Mouse (Mus musculus) kidney, postnatal 0 days (tissue): Measurements from ENCODE around the gene Olfr1437. TPM values are rescaled to one million over a fixed set of nuclear protein-coding genes. Genes with fewer than 3 reads are reported as not detected.
"Not testable (repeated sequence)": the region's sequence is repeated elsewhere in the genome, so short reads cannot be mapped to it uniquely, and the experiment has no call there.

Experiments
- ATAC-seq: fragments of 200-750 bp; cut with Nextera tagmentation; replicated peaks from 2 replicates; pipeline ENCODE4 v1.8.0; 2017; ENCODE audit warnings: low read depth, moderate number of reproducible peaks, moderate TSS enrichment, moderate library complexity; ENCODE audit not compliant: low FRiP score
- DNase-seq: peaks from one replicate; pipeline ENCODE4 v3.0.0-alpha.2; 2016; ENCODE audit warnings: low spot score
- H3K27ac ChIP-seq: fragments of 300-500 bp; sonication (generic); 2 replicates; pipeline ENCODE4 v1.5.1; 2014; ENCODE audit warnings: mild to moderate bottlenecking
- H3K27me3 ChIP-seq: fragments of 300-500 bp; sonication (generic); 2 replicates; pipeline ENCODE4 v1.6.1; 2014; ENCODE audit warnings: low read length, mixed read lengths; ENCODE audit not compliant: insufficient read depth
- H3K36me3 ChIP-seq: fragments of 300-500 bp; sonication (generic); 2 replicates; pipeline ENCODE4 v1.6.1; 2014; ENCODE audit warnings: low read length, mixed read lengths; ENCODE audit not compliant: insufficient read depth
- H3K4me1 ChIP-seq: fragments of 300-500 bp; sonication (generic); replicated peaks from 2 replicates; pipeline ENCODE4 v1.6.1; 2014; ENCODE audit warnings: antibody characterized with exemption, low read length, mixed read lengths; ENCODE audit not compliant: insufficient read depth
- H3K4me2 ChIP-seq: fragments of 300-500 bp; sonication (generic); 2 replicates; pipeline ENCODE4 v1.6.1; 2014; ENCODE audit warnings: mild to moderate bottlenecking, low read length, moderate library complexity, mixed read lengths
- H3K4me3 ChIP-seq: fragments of 300-500 bp; sonication (generic); replicated peaks from 2 replicates; pipeline ENCODE4 v1.5.1; 2014; ENCODE audit warnings: low read depth, low read length
- H3K9ac ChIP-seq: fragments of 300-500 bp; sonication (generic); 2 replicates; pipeline ENCODE4 v1.6.1; 2014; ENCODE audit warnings: low read depth, low read length
- H3K9me3 ChIP-seq: fragments of 300-500 bp; sonication (generic); replicated peaks from 2 replicates; pipeline ENCODE4 v1.6.1; 2016; ENCODE audit warnings: low read length, inconsistent platforms, mixed read lengths
- CTCF ChIP-seq: IDR thresholded peaks from 2 replicates; pipeline ENCODE4 v1.5.1; 2016; ENCODE audit warnings: antibody characterized with exemption, low read depth, mild to moderate bottlenecking, moderate library complexity
- WGBS: fragments of 180-500 bp; shearing (Covaris S2); extraction: QIAGEN DNeasy Blood & Tissue Kit; methylation state at CpG from one replicate; pipeline ENCODE4 v1.1.7; 2014; 5-methylcytosine and 5-hydroxymethylcytosine counted together
- polyA plus RNA-seq: library from polyadenylated mRNA; unstranded; fragments of >200 nt; fragmentation: Nextera tagmentation; extraction: Ambion mirVana; gene quantifications from 2 replicates; pipeline ENCODE4 v1.2.1, GENCODE M21; 2015

Olfr1437 gene
- not detected in 2 replicates for polyA plus RNA-seq

DNA sequence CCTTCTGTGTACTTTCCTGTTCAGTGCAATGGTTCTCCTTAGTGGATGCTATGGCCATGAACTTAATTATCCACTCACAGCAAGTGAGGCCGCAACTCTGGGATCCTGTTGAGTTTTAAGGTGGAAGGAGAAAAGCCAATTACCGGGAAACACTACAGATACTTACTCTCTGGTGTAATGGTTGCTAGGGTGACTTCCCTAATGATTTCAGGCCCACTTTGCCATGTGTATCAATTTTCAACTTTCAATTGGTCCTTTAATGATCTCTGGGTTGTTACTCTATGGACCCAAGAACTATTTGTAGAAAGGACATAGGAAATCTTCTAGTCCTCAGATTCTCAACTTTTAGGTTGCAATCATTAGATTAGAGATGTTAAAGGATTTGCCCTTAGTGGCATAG lies at the start of gene Olfr1437:
Olfr1437 (minus strand) TSS at position 101 of the 400 bp plus-strand sequence.
- no peak within 1 kb of the TSS for H3K4me3 ChIP-seq
- H3K4me2 ChIP-seq, result no peak within 1 kb of the TSS
- H3K27me3 ChIP-seq, result no peaks in the 10 kb centered on the region
- H3K9ac ChIP-seq, result no peak within 1 kb of the TSS
- H3K36me3 ChIP-seq, result no peaks in the 10 kb centered on the region
- no peaks in the 10 kb centered on the region for H3K4me1 ChIP-seq
- TF ChIP-seq CTCF, result no peak
- no peak within 1 kb of the TSS for H3K27ac ChIP-seq
- no peak for DNase-seq
- H3K9me3 ChIP-seq, result no peaks in the 10 kb centered on the region
- no peak for ATAC-seq
- WGBS, result 74% methylated on average over 2 of the region's 2 CpGs

DNA sequence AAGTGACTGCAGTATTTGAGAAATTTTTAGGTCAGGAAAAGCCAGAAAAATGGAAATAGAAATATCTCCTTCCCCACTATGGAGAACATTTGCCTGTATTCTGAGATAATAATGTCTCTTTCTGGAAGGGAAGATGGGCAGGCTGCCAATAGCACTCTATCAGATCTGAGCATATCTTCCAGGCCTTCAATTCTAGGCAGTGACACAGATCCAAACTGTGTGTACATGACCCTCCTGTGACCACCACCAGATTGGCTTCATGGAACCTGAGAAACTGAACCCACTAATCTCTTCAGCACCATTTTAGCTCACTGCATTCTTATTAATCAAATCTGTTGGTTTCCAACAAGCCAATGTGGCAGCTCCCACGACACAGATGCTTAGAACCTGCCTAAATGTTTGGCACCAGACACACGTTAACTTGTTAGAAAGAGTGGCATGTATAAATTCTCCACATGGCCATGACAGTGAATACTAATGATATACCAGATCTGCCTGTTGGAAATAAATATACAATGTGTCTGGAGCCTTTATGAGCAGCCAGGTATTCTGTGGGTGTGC lies 49.6 kb upstream of the Olfr1437 start:
- Histone ChIP-seq H3K27me3 (no peaks in the 10 kb centered on the region), H3K27ac (no peak overlapping the region), H3K4me1 (no peaks in the 10 kb centered on the region), H3K9ac (no peak overlapping the region), H3K4me2 (no peak overlapping the region), H3K36me3 (no peaks in the 10 kb centered on the region), H3K9me3 (no peaks in the 10 kb centered on the region), H3K4me3 (no peak overlapping the region)
- 60% methylated on average over 2 of the region's 2 CpGs for WGBS
- no peak for TF ChIP-seq CTCF
- ATAC-seq (no peak), DNase-seq (no peak)

DNA sequence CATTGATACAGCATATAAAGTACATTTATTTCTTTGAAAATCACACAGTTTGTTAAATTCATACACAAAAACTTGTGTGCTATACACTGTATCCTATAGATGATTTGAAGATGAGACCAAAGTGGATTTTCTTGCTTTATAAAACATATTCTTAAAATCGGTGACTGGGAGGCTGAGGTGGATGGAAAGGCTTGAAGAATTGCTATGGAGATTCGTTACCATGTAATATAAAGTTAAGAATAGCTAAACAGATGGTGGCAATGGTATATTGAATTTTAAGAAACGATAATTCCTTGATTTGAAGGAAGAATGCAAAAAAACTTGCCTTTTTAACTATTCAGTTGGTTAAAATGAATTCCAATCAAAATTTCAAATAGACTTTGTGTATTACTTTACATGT lies 48.1 kb upstream of the Olfr1437 start:
- Histone ChIP-seq H3K9me3 (no peaks in the 10 kb centered on the region), H3K4me3 (no peak overlapping the region), H3K9ac (no peak overlapping the region), H3K27ac (no peak overlapping the region), H3K4me1 (no peaks in the 10 kb centered on the region), H3K36me3 (no peaks in the 10 kb centered on the region), H3K4me2 (no peak overlapping the region), H3K27me3 (no peaks in the 10 kb centered on the region)
- DNase-seq, result no peak
- no peak for ATAC-seq
- WGBS, result 77% methylated on average over 3 of the region's 3 CpGs
- TF ChIP-seq CTCF, result no peak

DNA sequence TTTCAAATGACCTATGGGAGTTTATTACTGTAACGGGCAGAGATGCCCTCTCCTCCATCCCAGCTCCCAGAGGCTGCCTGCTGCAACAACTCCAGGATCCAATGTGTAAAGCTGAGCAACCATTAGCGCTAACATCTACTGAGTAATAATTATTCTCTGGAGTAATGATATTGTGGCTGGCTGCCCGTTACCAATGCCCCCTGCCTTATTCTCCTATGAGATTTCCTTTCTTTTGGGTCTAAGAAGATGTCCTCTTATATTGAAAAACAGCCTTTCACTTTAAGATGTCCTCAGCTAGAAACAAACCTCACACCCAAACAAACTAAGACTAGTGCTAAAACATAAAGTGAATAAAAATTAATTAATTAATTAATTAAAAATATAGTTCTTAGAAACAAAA lies 10.9 kb upstream of the Olfr1437 start, which contains the start of gene Olfr1438-ps1:
Olfr1438-ps1 (minus strand) TSS at position 101 of the 400 bp plus-strand sequence.
- Histone ChIP-seq H3K4me1 (no peaks in the 10 kb centered on the region), H3K36me3 (no peaks in the 10 kb centered on the region), H3K4me3 (no peak within 1 kb of the TSS), H3K9me3 (no peaks in the 10 kb centered on the region), H3K27me3 (no peaks in the 10 kb centered on the region), H3K27ac (no peak within 1 kb of the TSS), H3K9ac (no peak within 1 kb of the TSS), H3K4me2 (no peak within 1 kb of the TSS)
- 85% methylated on average over 3 of the region's 3 CpGs for WGBS
- TF ChIP-seq CTCF, result no peak
- ATAC-seq, result no peak
- DNase-seq, result no peak

DNA sequence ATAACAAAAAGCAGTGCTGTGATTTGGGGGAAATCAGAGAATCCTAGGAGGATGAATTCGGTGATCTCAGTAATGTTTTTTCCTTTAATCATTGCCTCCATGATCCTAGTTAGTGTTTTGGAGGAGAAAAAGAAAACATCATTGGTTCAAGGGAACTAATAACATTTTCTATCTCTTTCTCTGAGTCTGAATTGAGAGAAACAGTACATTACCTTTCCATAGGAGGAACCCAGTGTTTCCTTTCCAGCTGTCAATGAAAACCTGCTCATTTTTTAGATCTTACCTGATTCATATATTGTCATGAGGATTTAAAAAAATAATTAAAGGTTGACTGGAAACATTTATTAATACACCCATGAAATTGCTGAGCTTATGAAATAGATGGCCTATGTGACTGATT lies 25.9 kb downstream of the Olfr1437 start, which contains the start of gene Olfr1436:
Olfr1436 (minus strand) TSS at position 101 of the 400 bp plus-strand sequence.
- H3K4me2 ChIP-seq, ATAC-seq, H3K36me3 ChIP-seq, H3K27ac ChIP-seq, H3K4me1 ChIP-seq, H3K4me3 ChIP-seq, DNase-seq, H3K9ac ChIP-seq, H3K27me3 ChIP-seq, H3K9me3 ChIP-seq: not testable (repeated sequence)
- 75% methylated on average over 1 of the region's 1 CpGs for WGBS

DNA sequence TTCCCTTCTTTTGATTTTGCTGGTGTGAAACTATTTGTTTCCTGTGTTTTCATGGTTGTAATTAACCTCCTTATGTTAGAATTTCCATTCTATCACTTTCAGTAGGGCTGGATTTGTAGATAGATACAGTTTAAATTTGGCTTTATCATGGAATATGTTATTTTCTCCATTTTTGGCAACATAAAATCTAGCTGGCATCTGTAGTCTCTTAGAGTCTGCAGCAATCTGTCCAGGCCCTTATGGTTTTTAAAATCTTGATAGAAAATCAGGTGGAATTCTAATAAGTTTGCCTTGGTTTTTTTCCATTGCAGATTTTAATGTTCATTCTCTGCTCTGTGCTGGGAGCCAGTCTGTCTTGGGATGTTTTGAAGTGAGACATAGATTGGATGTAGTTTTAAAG lies 31.9 kb downstream of the Olfr1437 start:
- no peak overlapping the region for H3K4me2 ChIP-seq
- H3K9ac ChIP-seq, result no peak overlapping the region
- H3K27ac ChIP-seq, result no peak overlapping the region
- H3K9me3 ChIP-seq, result no peaks in the 10 kb centered on the region
- ATAC-seq, result no peak
- H3K4me1 ChIP-seq, result no peaks in the 10 kb centered on the region
- no peaks in the 10 kb centered on the region for H3K36me3 ChIP-seq
- no peak for DNase-seq
- TF ChIP-seq CTCF, result no peak
- no peaks in the 10 kb centered on the region for H3K27me3 ChIP-seq
- H3K4me3 ChIP-seq, result no peak overlapping the region

DNA sequence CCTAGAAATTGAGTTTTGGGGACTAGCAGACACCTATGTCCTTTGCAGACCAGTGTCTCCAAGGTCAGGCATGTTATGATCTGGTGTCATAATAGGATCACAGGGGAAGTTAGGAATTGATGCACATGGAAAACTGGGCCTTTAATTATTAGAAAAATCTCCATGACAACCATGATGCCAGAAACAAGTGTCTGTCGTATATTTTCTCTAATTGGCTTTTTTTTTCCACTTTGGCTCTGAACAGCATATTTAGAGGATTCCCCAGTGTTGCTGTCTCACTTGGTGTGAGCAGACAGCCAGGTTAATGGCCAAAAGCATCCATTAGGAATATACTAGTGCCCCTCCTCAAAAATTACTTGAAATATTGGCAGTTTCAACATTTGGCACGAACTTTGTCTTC lies 45.3 kb downstream of the Olfr1437 start, which contains the start of gene Olfr1434:
Olfr1434 (plus strand) TSS at position 301 of the 400 bp plus-strand sequence.
- H3K36me3 ChIP-seq, result no peaks in the 10 kb centered on the region
- H3K4me3 ChIP-seq, result no peak within 1 kb of the TSS
- no peak within 1 kb of the TSS for H3K9ac ChIP-seq
- no peaks in the 10 kb centered on the region for H3K4me1 ChIP-seq
- no peak within 1 kb of the TSS for H3K4me2 ChIP-seq
- WGBS, result 57% methylated on average over 2 of the region's 2 CpGs
- H3K27ac ChIP-seq, result no peak within 1 kb of the TSS
- H3K27me3 ChIP-seq, result no peaks in the 10 kb centered on the region
- no peak for ATAC-seq
- no peak for TF ChIP-seq CTCF
- DNase-seq, result no peak
- no peaks in the 10 kb centered on the region for H3K9me3 ChIP-seq

Other genes with a start within 250 kb of the Olfr1437 start
- not detected in 2 replicates for gene Olfr1425, start 247.4 kb downstream of the Olfr1437 start, polyA plus RNA-seq
- gene Olfr1426, start 233.1 kb downstream of the Olfr1437 start, polyA plus RNA-seq, result not detected in 2 replicates
- gene Olfr1427, start 221.8 kb downstream of the Olfr1437 start, polyA plus RNA-seq, result not detected in 2 replicates
- gene Olfr1428, start 209.2 kb downstream of the Olfr1437 start, polyA plus RNA-seq, result not detected in 2 replicates
- not detected in 2 replicates for gene Olfr76, start 201.9 kb downstream of the Olfr1437 start, polyA plus RNA-seq
- gene Olfr1555-ps1, start 155.0 kb downstream of the Olfr1437 start, polyA plus RNA-seq, result not detected in 2 replicates
- not detected in 2 replicates for gene Olfr1431, start 124.5 kb downstream of the Olfr1437 start, polyA plus RNA-seq
- gene Olfr1432, start 92.5 kb downstream of the Olfr1437 start, polyA plus RNA-seq, result not detected in 2 replicates
- gene Olfr262, start 83.4 kb downstream of the Olfr1437 start, polyA plus RNA-seq, result not detected in 2 replicates
- not detected in 2 replicates for gene Olfr235, start 64.1 kb downstream of the Olfr1437 start, polyA plus RNA-seq
- gene Olfr1434, start 45.2 kb downstream of the Olfr1437 start, polyA plus RNA-seq, result not detected in 2 replicates
- not detected in 2 replicates for gene Olfr1436, start 26.0 kb downstream of the Olfr1437 start, polyA plus RNA-seq
- not detected in 2 replicates for gene Olfr1438-ps1, start 10.8 kb upstream of the Olfr1437 start, polyA plus RNA-seq
- not detected in 2 replicates for gene Olfr1440, start 62.2 kb upstream of the Olfr1437 start, polyA plus RNA-seq
- not detected in 2 replicates for gene Olfr1441, start 92.3 kb upstream of the Olfr1437 start, polyA plus RNA-seq
- not detected in 2 replicates for gene Pfpl, start 102.8 kb upstream of the Olfr1437 start, polyA plus RNA-seq
- 0.56 and 0.74 TPM in 2 replicates for gene Mpeg1, start 135.7 kb upstream of the Olfr1437 start, polyA plus RNA-seq
- 5.0 and 5.6 TPM in 2 replicates for gene Dtx4, start 176.4 kb upstream of the Olfr1437 start, polyA plus RNA-seq
- 10.7 and 14.6 TPM in 2 replicates for gene Fam111a, start 220.6 kb upstream of the Olfr1437 start, polyA plus RNA-seq